Mouse (Mus musculus): ENCODE measurements around the gene Tmem163. TPM values are rescaled to one million over a fixed set of nuclear protein-coding genes. Genes with fewer than 3 reads are reported as not detected.
A peak's percentile ranks its signal among the peaks of the same experiment; 100 is the strongest.

Gene Tmem163
- total and polyA plus RNA-seq, 2 experiments from 2014 or later: 54.9 to 56.0 TPM

DNA sequence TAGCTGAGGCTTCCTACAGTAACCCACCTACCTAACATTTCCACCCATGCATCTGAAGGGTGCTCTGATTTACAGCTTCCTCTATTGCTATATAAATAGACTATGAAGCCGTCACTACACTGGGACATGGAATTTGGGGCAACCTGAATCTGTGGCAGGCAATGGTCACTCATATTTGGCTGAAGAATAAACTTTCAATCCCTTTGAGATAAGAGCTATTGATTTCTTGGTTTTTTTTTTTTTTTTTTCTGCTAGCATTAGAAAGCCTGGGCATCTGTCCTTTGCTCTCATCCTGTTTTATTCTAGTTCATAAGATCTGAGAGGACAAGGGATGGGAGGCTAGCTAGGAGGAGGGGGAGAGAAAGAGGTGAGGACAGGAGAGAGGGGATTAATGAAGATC lies 83.6 kb downstream of the Tmem163 start:
- no peak overlapping the region for H3K4me3 ChIP-seq (ENCODE audit: low read length)
- ATAC-seq (no peak), DNase-seq (ENCODE audit: low spot score) (no peak)
- H3K9ac ChIP-seq (replicated peaks; ENCODE audit: low read length): no peak overlapping the region
- no peak for TF ChIP-seq CTCF (IDR thresholded peaks at IDR 0.05; ENCODE audit: low read depth)
- H3K27ac ChIP-seq: no peak overlapping the region
- H3K9me3 ChIP-seq (ENCODE audit: low read length): no peaks in the 10 kb centered on the region
- H3K4me2 ChIP-seq (ENCODE audit: low read depth, low read length): no peak overlapping the region
- no peaks in the 10 kb centered on the region for H3K4me1 ChIP-seq (ENCODE audit: insufficient read depth, low read length)
- 76% methylated on average over 1 of the region's 1 CpGs for WGBS
- H3K36me3 ChIP-seq (ENCODE audit: insufficient read depth, low read length): no peaks in the 10 kb centered on the region
- H3K27me3 ChIP-seq (ENCODE audit: insufficient read depth, low read length): no peaks in the 10 kb centered on the region

DNA sequence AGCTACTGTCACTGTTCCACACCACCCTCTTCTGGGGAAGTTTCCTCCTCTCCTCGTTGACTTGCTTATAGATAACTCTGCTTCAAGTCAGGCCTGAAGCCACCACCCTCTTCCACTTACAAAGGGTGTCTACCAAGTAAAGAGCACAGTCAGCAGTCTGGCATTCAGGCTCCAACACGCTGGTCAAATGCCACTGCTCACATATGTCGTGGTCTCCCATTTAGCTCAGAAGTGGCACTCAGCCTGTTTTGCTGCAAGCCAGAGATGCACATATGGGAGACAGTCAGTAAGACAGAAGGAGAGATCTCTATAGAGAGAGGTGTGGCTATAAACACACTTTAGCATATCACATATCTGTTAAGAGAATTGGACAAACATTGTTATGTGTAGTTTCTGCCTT lies 89.8 kb downstream of the Tmem163 start:
- H3K36me3 ChIP-seq (ENCODE audit: insufficient read depth, low read length): no peaks in the 10 kb centered on the region
- no peaks in the 10 kb centered on the region for H3K27me3 ChIP-seq (ENCODE audit: insufficient read depth, low read length)
- no peak overlapping the region for H3K9ac ChIP-seq (replicated peaks; ENCODE audit: low read length)
- no peak for ATAC-seq
- no peaks in the 10 kb centered on the region for H3K9me3 ChIP-seq (ENCODE audit: low read length)
- no peak for DNase-seq (ENCODE audit: low spot score)
- no peak overlapping the region for H3K4me3 ChIP-seq (ENCODE audit: low read length)
- no peaks in the 10 kb centered on the region for H3K4me1 ChIP-seq (ENCODE audit: insufficient read depth, low read length)
- H3K27ac ChIP-seq: no peak overlapping the region
- WGBS: 75% methylated on average over 3 of the region's 3 CpGs
- H3K4me2 ChIP-seq (ENCODE audit: low read depth, low read length): no peak overlapping the region
- no peak for TF ChIP-seq CTCF (IDR thresholded peaks at IDR 0.05; ENCODE audit: low read depth)

DNA sequence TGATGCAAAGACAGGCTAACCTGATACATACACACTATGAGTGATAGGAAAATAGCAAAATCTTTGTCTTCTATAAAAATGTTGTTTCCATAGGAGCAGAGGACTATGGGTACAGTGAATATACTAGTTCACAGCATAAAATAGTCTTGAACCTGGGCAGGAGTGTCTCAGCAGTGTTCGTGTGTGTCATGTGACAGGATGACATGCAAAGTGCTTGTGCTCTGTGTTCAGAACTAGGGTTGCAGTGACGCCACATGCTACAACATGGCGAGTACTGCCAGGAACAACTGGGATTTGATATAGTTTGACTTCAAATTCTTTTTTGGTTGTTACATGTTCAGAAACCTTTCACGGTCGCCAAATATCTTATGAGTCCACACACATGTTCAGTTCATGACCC lies 92.3 kb downstream of the Tmem163 start:
- no peaks in the 10 kb centered on the region for H3K27me3 ChIP-seq (ENCODE audit: insufficient read depth, low read length)
- no peak for ATAC-seq
- DNase-seq (ENCODE audit: low spot score): no peak
- no peaks in the 10 kb centered on the region for H3K36me3 ChIP-seq (ENCODE audit: insufficient read depth, low read length)
- H3K4me1 ChIP-seq (ENCODE audit: insufficient read depth, low read length): no peaks in the 10 kb centered on the region
- no peaks in the 10 kb centered on the region for H3K9me3 ChIP-seq (ENCODE audit: low read length)
- H3K27ac ChIP-seq: no peak overlapping the region
- H3K9ac ChIP-seq (replicated peaks; ENCODE audit: low read length): no peak overlapping the region
- no peak overlapping the region for H3K4me3 ChIP-seq (ENCODE audit: low read length)
- TF ChIP-seq CTCF (IDR thresholded peaks at IDR 0.05; ENCODE audit: low read depth): no peak
- H3K4me2 ChIP-seq (ENCODE audit: low read depth, low read length): no peak overlapping the region
- 92% methylated on average over 5 of the region's 5 CpGs for WGBS

DNA sequence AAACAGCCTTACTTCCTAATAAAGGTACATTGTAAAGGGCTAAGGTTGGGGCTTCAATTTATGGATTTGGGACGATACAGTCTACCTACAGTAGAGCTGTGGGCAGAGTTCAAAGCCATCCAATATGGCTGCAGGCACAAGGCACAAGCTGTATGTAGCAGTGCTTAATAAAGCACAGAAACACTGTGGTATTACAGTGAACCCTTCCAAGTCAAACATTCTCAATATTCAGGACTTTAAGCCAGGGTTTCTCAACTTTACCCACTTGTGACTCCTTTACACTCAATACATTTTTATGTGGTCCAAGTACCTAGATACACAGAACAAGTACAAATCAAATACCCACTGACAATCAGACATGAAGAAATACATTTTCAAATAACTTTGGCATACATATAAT lies 93.2 kb downstream of the Tmem163 start:
- WGBS: 93% methylated on average over 1 of the region's 1 CpGs
- Histone ChIP-seq H3K4me1 (ENCODE audit: insufficient read depth, low read length) (no peaks in the 10 kb centered on the region), H3K4me2 (ENCODE audit: low read depth, low read length) (no peak overlapping the region), H3K27ac (no peak overlapping the region), H3K4me3 (ENCODE audit: low read length) (no peak overlapping the region), H3K36me3 (ENCODE audit: insufficient read depth, low read length) (no peaks in the 10 kb centered on the region), H3K9me3 (ENCODE audit: low read length) (no peaks in the 10 kb centered on the region), H3K9ac (replicated peaks; ENCODE audit: low read length) (no peak overlapping the region), H3K27me3 (ENCODE audit: insufficient read depth, low read length) (no peaks in the 10 kb centered on the region)
- no peak for DNase-seq (ENCODE audit: low spot score)
- no peak for ATAC-seq
- TF ChIP-seq CTCF (IDR thresholded peaks at IDR 0.05; ENCODE audit: low read depth): no peak

DNA sequence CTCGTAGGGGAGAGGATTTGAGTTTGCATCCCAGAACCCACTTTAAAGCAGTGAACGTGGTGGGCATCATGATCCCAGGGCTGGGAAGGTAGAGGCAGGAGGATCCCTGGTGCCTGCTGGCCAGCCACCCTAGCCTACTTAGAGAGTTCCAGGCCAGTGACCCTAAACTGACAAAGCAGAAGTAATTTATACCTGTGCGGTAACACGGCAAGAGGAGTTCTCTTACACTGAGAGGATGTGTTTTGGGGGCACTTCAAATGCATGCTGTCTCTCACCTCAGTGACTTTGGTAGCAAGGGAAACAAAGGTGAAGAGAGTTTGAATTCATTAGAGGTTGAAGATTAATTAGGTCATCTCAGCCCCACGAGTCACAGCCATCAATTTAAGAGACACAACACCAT lies 101.4 kb downstream of the Tmem163 start:
- ATAC-seq: no peak
- no peak overlapping the region for H3K9ac ChIP-seq (replicated peaks; ENCODE audit: low read length)
- 62% methylated on average over 5 of the region's 5 CpGs for WGBS

DNA sequence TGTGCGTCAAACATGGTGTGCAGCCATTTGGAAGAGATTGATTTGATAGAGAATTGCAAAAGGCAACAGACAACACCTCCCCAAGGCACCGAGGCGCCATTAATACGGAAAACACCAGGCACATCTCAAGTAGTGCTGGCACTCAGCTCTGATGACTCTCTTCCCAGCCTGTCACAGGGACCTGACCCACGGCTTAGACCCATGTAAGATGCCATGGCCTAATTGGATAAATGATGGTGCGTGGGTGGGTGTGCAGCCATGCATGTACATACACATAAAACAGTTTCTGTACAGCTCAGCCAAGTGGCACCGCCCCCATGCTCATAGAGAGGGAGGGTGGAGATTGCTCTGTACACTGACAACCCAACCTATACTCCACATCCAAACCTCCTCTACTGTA lies 102.3 kb downstream of the Tmem163 start:
- TF ChIP-seq CTCF (IDR thresholded peaks at IDR 0.05; ENCODE audit: low read depth): no peak
- Histone ChIP-seq H3K27ac (no peak overlapping the region), H3K4me1 (ENCODE audit: insufficient read depth, low read length) (peaks cover 6% of the 10 kb centered on the region; the same call in 1 of the 2 replicates), H3K27me3 (ENCODE audit: insufficient read depth, low read length) (no peaks in the 10 kb centered on the region), H3K9me3 (ENCODE audit: low read length) (no peaks in the 10 kb centered on the region), H3K4me3 (ENCODE audit: low read length) (no peak overlapping the region), H3K9ac (replicated peaks; ENCODE audit: low read length) (no peak overlapping the region), H3K4me2 (ENCODE audit: low read depth, low read length) (peak overlapping the region; percentile 13; the same call in 1 of the 2 replicates), H3K36me3 (ENCODE audit: insufficient read depth, low read length) (no peaks in the 10 kb centered on the region)
- peak; percentile 40 for DNase-seq (ENCODE audit: low spot score)
- ATAC-seq: peak; percentile 74
- 33% methylated on average over 7 of the region's 7 CpGs for WGBS

More for the DNA sequence above, 101.4 kb downstream of the Tmem163 start:
- Histone ChIP-seq H3K4me1 (ENCODE audit: insufficient read depth, low read length) (peaks cover 6% of the 10 kb centered on the region; the same call in 1 of the 2 replicates), H3K4me2 (ENCODE audit: low read depth, low read length) (no peak overlapping the region), H3K9me3 (ENCODE audit: low read length) (no peaks in the 10 kb centered on the region), H3K36me3 (ENCODE audit: insufficient read depth, low read length) (no peaks in the 10 kb centered on the region), H3K4me3 (ENCODE audit: low read length) (no peak overlapping the region), H3K27ac (no peak overlapping the region), H3K27me3 (ENCODE audit: insufficient read depth, low read length) (no peaks in the 10 kb centered on the region)
- DNase-seq (ENCODE audit: low spot score): no peak
- no peak for TF ChIP-seq CTCF (IDR thresholded peaks at IDR 0.05; ENCODE audit: low read depth)

DNA sequence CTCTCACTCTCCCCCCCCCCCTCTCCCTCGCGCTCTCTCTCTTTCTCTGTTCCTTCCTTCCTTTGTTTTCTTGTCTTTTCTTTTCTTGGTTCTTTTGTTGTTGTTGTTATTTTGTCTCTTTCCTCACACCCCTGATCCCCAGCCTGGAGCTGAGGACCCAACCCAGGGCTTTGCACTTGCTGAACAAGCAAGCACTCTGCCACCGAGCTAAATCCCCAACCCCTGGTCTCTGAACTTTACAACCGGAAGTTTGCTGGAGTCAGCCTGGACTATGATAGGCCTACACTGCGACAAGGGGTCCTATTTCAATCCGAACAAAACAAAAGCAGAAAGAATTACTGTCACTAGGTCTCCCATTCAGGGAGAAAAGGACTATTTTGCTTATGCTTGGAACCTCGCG lies 102.8 kb downstream of the Tmem163 start:
- no peak for ATAC-seq
- Histone ChIP-seq H3K4me2 (ENCODE audit: low read depth, low read length) (peak overlapping the region; percentile 13; the same call in 1 of the 2 replicates), H3K27ac (no peak overlapping the region), H3K27me3 (ENCODE audit: insufficient read depth, low read length) (no peaks in the 10 kb centered on the region), H3K9ac (replicated peaks; ENCODE audit: low read length) (no peak overlapping the region), H3K4me3 (ENCODE audit: low read length) (no peak overlapping the region), H3K36me3 (ENCODE audit: insufficient read depth, low read length) (no peaks in the 10 kb centered on the region), H3K4me1 (ENCODE audit: insufficient read depth, low read length) (peaks cover 6% of the 10 kb centered on the region; the same call in 1 of the 2 replicates), H3K9me3 (ENCODE audit: low read length) (no peaks in the 10 kb centered on the region)
- no peak for TF ChIP-seq CTCF (IDR thresholded peaks at IDR 0.05; ENCODE audit: low read depth)
- 29% methylated on average over 8 of the region's 8 CpGs for WGBS
- DNase-seq (ENCODE audit: low spot score): no peak
